Mouse (Mus musculus): ENCODE measurements at regions not wholly inside any gene's neighbourhood (a gene's known extent, or its start where the extent isn't known, plus 50 kb on each side); places are given as distances from the start of the nearest gene placed in this dataset.

GRCm38 (mm10) chr13:53055697-53056096 lies 74.8 kb upstream of the Nfil3 start:
- WGBS, result 72% methylated on average over 6 of the region's 6 CpGs

GRCm38 (mm10) chr13:53053211-53053610 lies 72.3 kb upstream of the Nfil3 start:
- ATAC-seq (replicated peaks; ENCODE audit: insufficient number of reproducible peaks, low FRiP score, low TSS enrichment, low read depth), result no peak
- Histone ChIP-seq H3K9ac (replicated peaks; ENCODE audit: low read length) (no peak overlapping the region), H3K27me3 (ENCODE audit: control insufficient read depth, insufficient read depth, low read length) (no peaks in the 10 kb centered on the region), H3K4me1 (ENCODE audit: control insufficient read depth, insufficient read depth, low read length) (no peaks in the 10 kb centered on the region), H3K4me2 (ENCODE audit: low read depth, low read length) (no peak overlapping the region), H3K4me3 (ENCODE audit: low read depth, low read length) (no peak overlapping the region), H3K9me3 (replicated peaks; ENCODE audit: control insufficient read depth, low read length) (no peaks in the 10 kb centered on the region), H3K36me3 (replicated peaks; ENCODE audit: control insufficient read depth, insufficient read depth, low read depth, low read length) (no peaks in the 10 kb centered on the region), H3K27ac (replicated peaks; ENCODE audit: low read depth, low read length) (no peak overlapping the region)
- DNase-seq (ENCODE audit: low spot score), result no peak
- WGBS, result 86% methylated on average over 8 of the region's 8 CpGs

More at GRCm38 (mm10) chr13:53055697-53056096, 74.8 kb upstream of the Nfil3 start:
- no peaks in the 10 kb centered on the region for H3K4me1 ChIP-seq (ENCODE audit: control insufficient read depth, insufficient read depth, low read length)
- DNase-seq (ENCODE audit: low spot score) (no peak), ATAC-seq (replicated peaks; ENCODE audit: insufficient number of reproducible peaks, low FRiP score, low TSS enrichment, low read depth) (no peak)
- H3K9ac ChIP-seq (replicated peaks; ENCODE audit: low read length), result no peak overlapping the region
- H3K4me3 ChIP-seq (ENCODE audit: low read depth, low read length), result no peak overlapping the region
- H3K27ac ChIP-seq (replicated peaks; ENCODE audit: low read depth, low read length), result no peak overlapping the region
- H3K9me3 ChIP-seq (replicated peaks; ENCODE audit: control insufficient read depth, low read length), result no peaks in the 10 kb centered on the region
- no peak overlapping the region for H3K4me2 ChIP-seq (ENCODE audit: low read depth, low read length)
- no peaks in the 10 kb centered on the region for H3K27me3 ChIP-seq (ENCODE audit: control insufficient read depth, insufficient read depth, low read length)
- no peaks in the 10 kb centered on the region for H3K36me3 ChIP-seq (replicated peaks; ENCODE audit: control insufficient read depth, insufficient read depth, low read depth, low read length)

- Histone ChIP-seq H3K4me1 (ENCODE audit: control insufficient read depth, insufficient read depth, low read length) (no peaks in the 10 kb centered on the region), H3K27me3 (ENCODE audit: control insufficient read depth, insufficient read depth, low read length) (no peaks in the 10 kb centered on the region), H3K4me2 (ENCODE audit: low read depth, low read length) (no peak overlapping the region), H3K27ac (replicated peaks; ENCODE audit: low read depth, low read length) (no peak overlapping the region), H3K9me3 (replicated peaks; ENCODE audit: control insufficient read depth, low read length) (no peaks in the 10 kb centered on the region), H3K9ac (replicated peaks; ENCODE audit: low read length) (no peak overlapping the region), H3K36me3 (replicated peaks; ENCODE audit: control insufficient read depth, insufficient read depth, low read depth, low read length) (no peaks in the 10 kb centered on the region), H3K4me3 (ENCODE audit: low read depth, low read length) (no peak overlapping the region)
- WGBS, result 85% methylated on average over 14 of the region's 14 CpGs
- no peak for ATAC-seq (replicated peaks; ENCODE audit: insufficient number of reproducible peaks, low FRiP score, low TSS enrichment, low read depth)
- no peak for DNase-seq (ENCODE audit: low spot score)
Measured at GRCm38 (mm10) chr13:53052806-53053205, 71.9 kb upstream of the Nfil3 start.

- Histone ChIP-seq H3K4me2 (ENCODE audit: low read depth, low read length) (no peak overlapping the region), H3K27ac (replicated peaks; ENCODE audit: low read depth, low read length) (no peak overlapping the region), H3K36me3 (replicated peaks; ENCODE audit: control insufficient read depth, insufficient read depth, low read depth, low read length) (no peaks in the 10 kb centered on the region), H3K9ac (replicated peaks; ENCODE audit: low read length) (no peak overlapping the region), H3K27me3 (ENCODE audit: control insufficient read depth, insufficient read depth, low read length) (no peaks in the 10 kb centered on the region), H3K9me3 (replicated peaks; ENCODE audit: control insufficient read depth, low read length) (no peaks in the 10 kb centered on the region), H3K4me1 (ENCODE audit: control insufficient read depth, insufficient read depth, low read length) (no peaks in the 10 kb centered on the region), H3K4me3 (ENCODE audit: low read depth, low read length) (no peak overlapping the region)
- DNase-seq (ENCODE audit: low spot score) (no peak), ATAC-seq (replicated peaks; ENCODE audit: insufficient number of reproducible peaks, low FRiP score, low TSS enrichment, low read depth) (no peak)
- WGBS, result 54% methylated on average over 10 of the region's 10 CpGs
Measured at GRCm38 (mm10) chr13:53052188-53052587, 71.3 kb upstream of the Nfil3 start.

GRCm38 (mm10) chr13:53051386-53051785 lies 70.5 kb upstream of the Nfil3 start:
- H3K27ac ChIP-seq (replicated peaks; ENCODE audit: low read depth, low read length), result no peak overlapping the region
- H3K36me3 ChIP-seq (replicated peaks; ENCODE audit: control insufficient read depth, insufficient read depth, low read depth, low read length), result no peaks in the 10 kb centered on the region
- H3K4me2 ChIP-seq (ENCODE audit: low read depth, low read length), result no peak overlapping the region
- H3K9me3 ChIP-seq (replicated peaks; ENCODE audit: control insufficient read depth, low read length), result no peaks in the 10 kb centered on the region
- H3K4me1 ChIP-seq (ENCODE audit: control insufficient read depth, insufficient read depth, low read length), result no peaks in the 10 kb centered on the region
- WGBS, result 79% methylated on average over 6 of the region's 6 CpGs
- DNase-seq (ENCODE audit: low spot score) (no peak), ATAC-seq (replicated peaks; ENCODE audit: insufficient number of reproducible peaks, low FRiP score, low TSS enrichment, low read depth) (no peak)
- H3K4me3 ChIP-seq (ENCODE audit: low read depth, low read length), result no peak overlapping the region
- H3K27me3 ChIP-seq (ENCODE audit: control insufficient read depth, insufficient read depth, low read length), result no peaks in the 10 kb centered on the region
- H3K9ac ChIP-seq (replicated peaks; ENCODE audit: low read length), result no peak overlapping the region

GRCm38 (mm10) chr13:53049176-53049575 lies 68.3 kb upstream of the Nfil3 start:
- 89% methylated on average over 15 of the region's 15 CpGs for WGBS

GRCm38 (mm10) chr13:53033189-53033943 lies 52.5 kb upstream of the Nfil3 start:
- Histone ChIP-seq H3K9ac (replicated peaks; ENCODE audit: low read length) (no peak overlapping the region), H3K9me3 (replicated peaks; ENCODE audit: control insufficient read depth, low read length) (no peaks in the 10 kb centered on the region), H3K27me3 (ENCODE audit: control insufficient read depth, insufficient read depth, low read length) (no peaks in the 10 kb centered on the region), H3K27ac (replicated peaks; ENCODE audit: low read depth, low read length) (no peak overlapping the region), H3K36me3 (replicated peaks; ENCODE audit: control insufficient read depth, insufficient read depth, low read depth, low read length) (no peaks in the 10 kb centered on the region), H3K4me2 (ENCODE audit: low read depth, low read length) (no peak overlapping the region), H3K4me1 (ENCODE audit: control insufficient read depth, insufficient read depth, low read length) (no peaks in the 10 kb centered on the region), H3K4me3 (ENCODE audit: low read depth, low read length) (no peak overlapping the region)
- WGBS, result 67% methylated on average over 10 of the region's 10 CpGs
- DNase-seq (ENCODE audit: low spot score), result peak; percentile 22
- ATAC-seq (replicated peaks; ENCODE audit: insufficient number of reproducible peaks, low FRiP score, low TSS enrichment, low read depth), result no peak

More at GRCm38 (mm10) chr13:53049176-53049575, 68.3 kb upstream of the Nfil3 start:
- no peak for DNase-seq (ENCODE audit: low spot score)
- Histone ChIP-seq H3K4me1 (ENCODE audit: control insufficient read depth, insufficient read depth, low read length) (no peaks in the 10 kb centered on the region), H3K27ac (replicated peaks; ENCODE audit: low read depth, low read length) (no peak overlapping the region), H3K36me3 (replicated peaks; ENCODE audit: control insufficient read depth, insufficient read depth, low read depth, low read length) (no peaks in the 10 kb centered on the region), H3K9me3 (replicated peaks; ENCODE audit: control insufficient read depth, low read length) (no peaks in the 10 kb centered on the region), H3K4me3 (ENCODE audit: low read depth, low read length) (no peak overlapping the region), H3K9ac (replicated peaks; ENCODE audit: low read length) (no peak overlapping the region), H3K4me2 (ENCODE audit: low read depth, low read length) (no peak overlapping the region), H3K27me3 (ENCODE audit: control insufficient read depth, insufficient read depth, low read length) (no peaks in the 10 kb centered on the region)
- ATAC-seq (replicated peaks; ENCODE audit: insufficient number of reproducible peaks, low FRiP score, low TSS enrichment, low read depth), result no peak
